In genomic region chr5:112283543-112284202, GRCm38 (mm10) we compare ENCODE assay signal across 10 mouse cellular contexts. TPM values are rescaled to one million over a fixed set of nuclear protein-coding genes. Genes with fewer than 3 reads are reported as not detected.
DNase-seq lines count a peak whose midpoint lies in the region; ATAC-seq and TF ChIP-seq lines count a peak whose summit lies in the region.
"Had no signal": no experiment of that assay in that cellular context is flagged by ENCODE, and none has a peak within 500 bp of the region (broad histone marks: within the 10 kb centered on the region; RNA-seq: fewer than 3 reads in every experiment).

No protein-coding gene starts in this region.

- H3K4me1 ChIP-seq in intestine, embryonic 14.5 days (replicated peaks; ENCODE audit: control insufficient read depth, insufficient read depth, low read length), result peaks cover 14% of the 10 kb centered on the region
- peaks cover 3% of the 10 kb centered on the region; the same call in 1 of the 2 replicates for H3K4me1 ChIP-seq in intestine, postnatal 0 days (replicated peaks; ENCODE audit: control insufficient read depth, insufficient read depth, low read length)
- peaks cover 22% of the 10 kb centered on the region for H3K4me1 ChIP-seq in kidney, postnatal 0 days (replicated peaks; ENCODE audit: insufficient read depth, low read length)

- H3K9me3 ChIP-seq in intestine, embryonic 14.5 days (ENCODE audit: control insufficient read depth, low read length), result no peaks in the 10 kb centered on the region
- H3K9me3 ChIP-seq in intestine, postnatal 0 days (ENCODE audit: control insufficient read depth), result no peaks in the 10 kb centered on the region
- H3K9me3 ChIP-seq in kidney, postnatal 0 days (replicated peaks; ENCODE audit: low read length), result no peaks in the 10 kb centered on the region

- H3K36me3 ChIP-seq in intestine, embryonic 14.5 days (ENCODE audit: control insufficient read depth, insufficient read depth, low read length), result no peaks in the 10 kb centered on the region
- no peaks in the 10 kb centered on the region for H3K36me3 ChIP-seq in intestine, postnatal 0 days (ENCODE audit: control insufficient read depth, insufficient read depth)
- H3K36me3 ChIP-seq in kidney, postnatal 0 days (ENCODE audit: insufficient read depth, low read length), result no peaks in the 10 kb centered on the region

- H3K9ac ChIP-seq in intestine, embryonic 14.5 days (ENCODE audit: low read length), result no peak overlapping the region
- no peak overlapping the region for H3K9ac ChIP-seq in intestine, postnatal 0 days (ENCODE audit: low read depth, low read length)
- H3K9ac ChIP-seq in kidney, postnatal 0 days (ENCODE audit: low read depth, low read length), result no peak overlapping the region

- H3K27ac ChIP-seq in intestine, embryonic 14.5 days (ENCODE audit: low read depth), result peak overlapping the region; percentile 33; the same call in 1 of the 2 replicates
- no peak overlapping the region for H3K27ac ChIP-seq in intestine, postnatal 0 days (ENCODE audit: low read depth, low read length)
- peak overlapping the region; percentile 47; the same call in 1 of the 2 replicates for H3K27ac ChIP-seq in kidney, postnatal 0 days

- ATAC-seq in intestine, embryonic 14.5 days (replicated peaks; ENCODE audit: low FRiP score, low TSS enrichment, low read depth), result no peak
- no peak for ATAC-seq in intestine, postnatal 0 days
- ATAC-seq in kidney, postnatal 0 days (replicated peaks; ENCODE audit: low FRiP score, low read depth), result no peak
- ATAC-seq: Patski had no signal

- 60% methylated on average over 10 of the region's 10 CpGs for WGBS in intestine, embryonic 14.5 days
- WGBS in intestine, postnatal 0 days, result 63% methylated on average over 10 of the region's 10 CpGs
- 64% methylated on average over 10 of the region's 10 CpGs for WGBS in kidney, postnatal 0 days

- no peaks in the 10 kb centered on the region for H3K27me3 ChIP-seq in intestine, embryonic 14.5 days (replicated peaks; ENCODE audit: control insufficient read depth, insufficient read depth, low read length)
- no peaks in the 10 kb centered on the region for H3K27me3 ChIP-seq in intestine, postnatal 0 days (replicated peaks; ENCODE audit: control insufficient read depth, insufficient read depth, low read length)
- H3K27me3 ChIP-seq in kidney, postnatal 0 days (ENCODE audit: insufficient read depth, low read length), result no peaks in the 10 kb centered on the region
- H3K27me3 ChIP-seq: Patski had no signal

- DNase-seq in intestine, embryonic 14.5 days (ENCODE audit: low spot score), result no peak
- DNase-seq in heart, adult 18-20 months, result peak; percentile 63 to 84
- DNase-seq in kidney, postnatal 0 days (ENCODE audit: low spot score), result no peak
- peak; percentile 73 to 84 for DNase-seq in lung, postnatal 4 days
- DNase-seq in T-cell, adult 2 months (ENCODE audit: low spot score), result no peak
- no peak for DNase-seq in left cerebral cortex, adult 9 months (ENCODE audit: low spot score in 2 of 2)
- no peak for DNase-seq in ovary, adult 18-20 months (ENCODE audit: low spot score)

- TF ChIP-seq CTCF in intestine, postnatal 0 days (IDR thresholded peaks at IDR 0.05; ENCODE audit: low read depth), result no peak
- no peak for TF ChIP-seq CTCF in kidney, postnatal 0 days (IDR thresholded peaks at IDR 0.05; ENCODE audit: low read depth)

- H3K4me3 ChIP-seq in intestine, embryonic 14.5 days (ENCODE audit: low read depth, low read length), result no peak overlapping the region
- no peak overlapping the region for H3K4me3 ChIP-seq in intestine, postnatal 0 days (ENCODE audit: low read depth, low read length)
- no peak overlapping the region for H3K4me3 ChIP-seq in kidney, postnatal 0 days (replicated peaks; ENCODE audit: low read depth, low read length)
- H3K4me3 ChIP-seq: myocyte had no signal

- no peak overlapping the region for H3K4me2 ChIP-seq in intestine, embryonic 14.5 days (ENCODE audit: low read length)
- H3K4me2 ChIP-seq in intestine, postnatal 0 days (replicated peaks; ENCODE audit: low read depth), result no peak overlapping the region
- H3K4me2 ChIP-seq in kidney, postnatal 0 days (ENCODE audit: low read length), result no peak overlapping the region; the same call in 1 of the 2 replicates

RNA-seq across cellular contexts. Expression of gene Tpst2, which starts 7.2 kb away (rescaled TPM):
- polyA plus RNA-seq in intestine, embryonic 14.5 days (2014; fragmentation: Nextera tagmentation; extraction: Ambion mirVana), result 40.8 and 41.1 TPM in 2 replicates
- polyA plus RNA-seq in intestine, postnatal 0 days (2015; fragmentation: Nextera tagmentation; extraction: Ambion mirVana), result 45.3 and 48.4 TPM in 2 replicates
- total RNA-seq in heart, adult 18-20 months (2021), result 10 to 100 TPM; 47.1 to 50.0 TPM
- 63.8 and 65.5 TPM in 2 replicates for polyA plus RNA-seq in kidney, postnatal 0 days (2015; fragmentation: Nextera tagmentation; extraction: Ambion mirVana)

RNA-seq across cellular contexts. Expression of gene Crybb1, which starts 28.1 kb away (rescaled TPM):
- polyA plus RNA-seq in intestine, embryonic 14.5 days (2014; fragmentation: Nextera tagmentation; extraction: Ambion mirVana), result 1.8 and 3.3 TPM in 2 replicates
- polyA plus RNA-seq in intestine, postnatal 0 days (2015; fragmentation: Nextera tagmentation; extraction: Ambion mirVana), result 0.22 and 0.34 TPM in 2 replicates
- total RNA-seq in heart, adult 18-20 months (2021), result 1 to 10 TPM; 2.0 to 3.1 TPM
- polyA plus RNA-seq in kidney, postnatal 0 days (2015; fragmentation: Nextera tagmentation; extraction: Ambion mirVana), result 3.4 TPM in 2 replicates
- polyA plus RNA-seq: Patski had no signal

RNA-seq across cellular contexts. Expression of gene Cryba4, which starts 31.4 kb away (rescaled TPM):
- polyA plus RNA-seq in intestine, embryonic 14.5 days (2014; fragmentation: Nextera tagmentation; extraction: Ambion mirVana), result 2.4 and 3.0 TPM in 2 replicates
- 1.1 and 1.3 TPM in 2 replicates for polyA plus RNA-seq in intestine, postnatal 0 days (2015; fragmentation: Nextera tagmentation; extraction: Ambion mirVana)
- 1 to 10 TPM; 5.7 to 6.6 TPM for total RNA-seq in heart, adult 18-20 months (2021)
- polyA plus RNA-seq in kidney, postnatal 0 days (2015; fragmentation: Nextera tagmentation; extraction: Ambion mirVana), result 0.58 and 0.64 TPM in 2 replicates
- polyA plus RNA-seq: Patski had no signal

RNA-seq across cellular contexts. Expression of gene Tfip11, which starts 42.5 kb away (rescaled TPM):
- 24.5 and 24.6 TPM in 2 replicates for polyA plus RNA-seq in intestine, embryonic 14.5 days (2014; fragmentation: Nextera tagmentation; extraction: Ambion mirVana)
- 13.6 and 14.3 TPM in 2 replicates for polyA plus RNA-seq in intestine, postnatal 0 days (2015; fragmentation: Nextera tagmentation; extraction: Ambion mirVana)
- 10 to 100 TPM; 20.5 to 20.8 TPM for total RNA-seq in heart, adult 18-20 months (2021)
- 19.8 and 23.5 TPM in 2 replicates for polyA plus RNA-seq in kidney, postnatal 0 days (2015; fragmentation: Nextera tagmentation; extraction: Ambion mirVana)

RNA-seq across cellular contexts. Expression of gene Srrd, which starts 59.2 kb away (rescaled TPM):
- 38.2 and 49.7 TPM in 2 replicates for polyA plus RNA-seq in intestine, embryonic 14.5 days (2014; fragmentation: Nextera tagmentation; extraction: Ambion mirVana)
- 15.4 and 19.0 TPM in 2 replicates for polyA plus RNA-seq in intestine, postnatal 0 days (2015; fragmentation: Nextera tagmentation; extraction: Ambion mirVana)
- 10 to 100 TPM in 1 of 2 experiments, 1 to 10 TPM in 1; 6.8 to 10.0 TPM for total RNA-seq in heart, adult 18-20 months (2021)
- polyA plus RNA-seq in kidney, postnatal 0 days (2015; fragmentation: Nextera tagmentation; extraction: Ambion mirVana), result 26.3 and 30.0 TPM in 2 replicates

Comparison
In these comparisons a context has a peak if more than half of its experiments do, and no peak if none do; other contexts are left out.
1. DNase-seq: peak in heart, adult 18-20 months (2 of 2) and lung, postnatal 4 days (2 of 2); none in intestine, embryonic 14.5 days (single experiment), kidney, postnatal 0 days (single experiment), T-cell, adult 2 months (single experiment), left cerebral cortex, adult 9 months (0 of 2) and ovary, adult 18-20 months (single experiment).